Mouse (Mus musculus): Measurements from ENCODE around the gene Slc9a5. TPM values are rescaled to one million over a fixed set of nuclear protein-coding genes. Genes with fewer than 3 reads are reported as not detected.

The Slc9a5 gene
- polyA plus RNA-seq, 1 experiment = 1.9 TPM

DNA sequence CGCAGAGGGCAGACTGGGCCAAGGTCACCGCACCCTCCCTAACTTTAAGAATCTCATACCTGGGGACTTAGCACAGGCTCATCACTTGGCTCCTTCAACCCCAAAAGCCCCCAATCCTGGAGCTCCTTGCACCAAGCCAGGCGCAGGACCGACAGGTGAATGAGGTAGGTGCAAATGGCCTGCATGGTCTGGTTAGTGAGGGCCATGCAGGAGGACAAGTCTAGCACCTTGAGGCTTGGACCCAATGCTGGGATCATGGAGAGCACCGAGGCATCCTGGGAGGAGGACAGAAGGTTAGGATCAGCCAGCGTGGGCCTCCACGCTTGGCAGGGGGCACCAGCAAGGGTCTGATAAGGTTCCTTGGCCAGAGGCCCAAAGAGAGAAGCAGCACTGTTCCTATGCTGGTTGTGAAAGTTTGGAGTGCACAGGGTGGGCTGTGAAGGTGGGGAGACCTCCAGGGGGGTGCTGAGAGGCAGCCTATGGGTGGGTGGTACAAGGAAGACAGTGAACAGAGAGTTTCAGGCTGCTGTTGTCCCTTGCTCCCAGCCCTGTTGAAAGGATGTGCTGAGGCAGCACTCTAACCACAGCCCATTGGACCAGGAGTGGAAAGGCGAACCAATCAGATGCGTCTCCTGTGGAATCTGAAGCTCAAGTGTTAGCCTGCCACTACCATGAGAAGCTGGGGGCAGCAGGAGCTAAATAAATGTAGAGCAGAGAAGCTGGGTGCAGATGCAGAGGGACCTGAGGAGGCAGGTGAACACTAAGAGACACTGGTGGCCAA lies 34.8 kb upstream of the Slc9a5 start:
- 90% methylated on average over 9 of the region's 9 CpGs for WGBS
- TF ChIP-seq POLR2A (IDR thresholded peaks at IDR 0.05; ENCODE audit: low read depth, low read length) (no peak), CTCF (conservative IDR thresholded peaks at IDR 0.05; ENCODE audit: insufficient read depth, insufficient read length, low read depth, low read length) (no peak)
- Histone ChIP-seq H3K27me3 (replicated peaks; ENCODE audit: control insufficient read depth, insufficient read depth, low read length) (no peaks in the 10 kb centered on the region), H3K4me3 (ENCODE audit: insufficient read depth, low read depth, low read length) (no peak overlapping the region), H3K27ac (ENCODE audit: insufficient read depth, low read depth, low read length) (no peak overlapping the region), H3K36me3 (ENCODE audit: control insufficient read depth, insufficient read depth, low read length) (no peaks in the 10 kb centered on the region), H3K4me1 (ENCODE audit: control insufficient read depth, insufficient read depth, low read length) (no peaks in the 10 kb centered on the region)
- no peak for DNase-seq

DNA sequence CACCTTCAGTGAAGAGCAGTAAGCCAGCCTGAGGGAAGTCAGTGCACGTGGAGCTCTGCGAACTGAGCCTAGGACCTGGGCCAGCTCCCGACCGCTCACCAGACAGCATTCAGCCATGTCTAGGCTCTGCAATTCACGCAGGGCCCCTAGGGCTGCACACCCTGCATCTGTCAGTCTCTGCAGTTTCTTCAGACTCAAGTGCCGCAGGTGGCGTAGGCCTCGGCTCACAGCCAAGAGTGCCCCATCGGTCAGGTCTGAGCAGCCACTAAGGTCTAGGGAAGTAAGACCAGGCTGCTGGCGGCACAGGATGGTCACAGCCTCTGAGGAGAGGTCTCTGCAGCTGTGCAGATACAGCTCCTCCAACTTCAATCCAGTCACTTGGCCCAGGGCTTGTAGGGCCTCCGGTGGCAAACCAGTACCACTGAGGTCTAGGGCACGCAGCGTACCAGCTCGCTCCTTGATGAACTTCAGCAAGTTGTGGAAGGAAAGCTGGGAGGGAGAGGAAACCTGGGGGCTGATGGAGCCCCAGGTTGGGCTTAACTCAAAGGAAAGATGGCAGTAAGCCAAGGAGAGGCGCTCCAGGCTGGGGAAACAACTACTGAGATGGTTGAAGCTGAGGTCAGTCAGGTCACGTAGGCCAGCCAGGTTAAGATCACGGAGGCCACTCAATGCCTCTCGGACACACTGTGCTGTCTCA lies 33.4 kb upstream of the Slc9a5 start:
- no peak for DNase-seq
- no peaks in the 10 kb centered on the region for H3K27me3 ChIP-seq (replicated peaks; ENCODE audit: control insufficient read depth, insufficient read depth, low read length)
- no peak overlapping the region for H3K4me3 ChIP-seq (ENCODE audit: insufficient read depth, low read depth, low read length)
- TF ChIP-seq CTCF (conservative IDR thresholded peaks at IDR 0.05; ENCODE audit: insufficient read depth, insufficient read length, low read depth, low read length) (no peak), POLR2A (IDR thresholded peaks at IDR 0.05; ENCODE audit: low read depth, low read length) (no peak)
- WGBS = 87% methylated on average over 18 of the region's 18 CpGs
- H3K4me1 ChIP-seq (ENCODE audit: control insufficient read depth, insufficient read depth, low read length) = no peaks in the 10 kb centered on the region
- H3K27ac ChIP-seq (ENCODE audit: insufficient read depth, low read depth, low read length) = no peak overlapping the region
- H3K36me3 ChIP-seq (ENCODE audit: control insufficient read depth, insufficient read depth, low read length) = no peaks in the 10 kb centered on the region

DNA sequence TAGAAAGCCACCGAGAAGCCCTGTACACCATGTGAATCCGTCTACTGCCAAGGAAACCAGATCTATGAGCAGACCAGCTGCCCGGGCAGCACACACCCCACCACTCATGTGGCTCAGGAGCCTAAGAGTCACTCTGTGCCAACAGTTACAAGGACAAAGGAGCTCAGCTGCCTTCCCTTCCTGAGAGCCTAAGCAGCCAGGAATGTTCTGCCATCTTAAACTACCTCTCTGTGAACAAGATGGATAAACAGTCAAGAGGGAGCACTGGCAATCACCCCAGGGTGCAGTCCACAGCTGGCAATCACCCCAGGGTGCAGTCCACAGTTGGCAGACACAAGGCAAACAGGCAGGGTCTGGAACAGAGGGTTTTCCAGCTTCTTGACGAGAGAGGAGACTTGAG lies 30.7 kb upstream of the Slc9a5 start:
- H3K27ac ChIP-seq (ENCODE audit: insufficient read depth, low read depth, low read length) = no peak overlapping the region
- TF ChIP-seq CTCF (conservative IDR thresholded peaks at IDR 0.05; ENCODE audit: insufficient read depth, insufficient read length, low read depth, low read length) = no peak
- no peak for TF ChIP-seq POLR2A (IDR thresholded peaks at IDR 0.05; ENCODE audit: low read depth, low read length)
- H3K36me3 ChIP-seq (ENCODE audit: control insufficient read depth, insufficient read depth, low read length) = no peaks in the 10 kb centered on the region
- H3K4me3 ChIP-seq (ENCODE audit: insufficient read depth, low read depth, low read length) = no peak overlapping the region
- DNase-seq = no peak
- no peaks in the 10 kb centered on the region for H3K27me3 ChIP-seq (replicated peaks; ENCODE audit: control insufficient read depth, insufficient read depth, low read length)
- WGBS = 91% methylated on average over 4 of the region's 4 CpGs
- H3K4me1 ChIP-seq (ENCODE audit: control insufficient read depth, insufficient read depth, low read length) = no peaks in the 10 kb centered on the region

DNA sequence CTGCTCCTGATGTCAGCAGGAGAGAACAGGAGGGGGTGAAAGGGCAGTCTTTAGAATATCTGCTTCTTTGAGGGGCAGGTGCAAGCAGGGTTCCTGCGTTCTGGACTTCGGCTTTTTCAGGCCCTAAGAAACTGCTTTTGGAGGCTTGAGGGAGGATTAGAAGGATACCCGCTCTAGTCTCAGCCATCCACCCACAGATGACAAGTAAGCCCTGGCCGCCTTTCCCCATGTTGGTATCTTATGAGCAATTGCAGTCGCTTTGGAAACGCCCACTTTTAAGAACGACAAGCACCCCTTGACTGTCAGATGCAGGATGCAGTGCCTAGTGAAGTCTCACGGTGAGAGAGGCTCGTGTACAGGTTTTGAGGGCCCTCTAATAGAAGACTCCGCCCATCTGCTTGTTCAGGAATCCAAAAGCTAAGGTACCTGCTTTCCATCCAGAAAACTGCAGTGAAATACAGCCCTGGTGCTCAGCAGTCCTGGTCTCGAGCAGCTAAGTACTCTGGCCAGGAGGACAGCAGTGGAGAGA lies 29.9 kb upstream of the Slc9a5 start:
- DNase-seq = no peak
- 89% methylated on average over 11 of the region's 11 CpGs for WGBS
- no peak for TF ChIP-seq CTCF (conservative IDR thresholded peaks at IDR 0.05; ENCODE audit: insufficient read depth, insufficient read length, low read depth, low read length)
- no peak for TF ChIP-seq POLR2A (IDR thresholded peaks at IDR 0.05; ENCODE audit: low read depth, low read length)

DNA sequence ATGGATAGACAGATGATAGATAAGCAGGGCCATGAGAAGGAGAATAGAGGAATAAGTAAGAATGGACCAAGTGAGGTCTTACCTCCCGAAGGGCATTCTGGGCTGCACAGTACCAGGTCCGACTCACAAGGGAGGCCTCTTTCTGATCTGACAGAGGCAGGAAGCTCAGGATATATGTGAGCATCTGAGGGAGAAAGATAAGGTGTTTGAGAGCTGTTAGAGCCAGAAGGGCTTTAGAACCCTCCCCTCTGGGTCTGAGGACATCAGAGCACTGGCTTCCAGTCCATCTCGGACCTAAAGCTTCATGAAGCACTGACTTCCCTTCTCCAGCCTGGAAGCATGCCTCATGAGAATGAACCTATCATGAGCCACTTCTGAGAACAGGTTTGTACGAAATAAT lies 25.5 kb upstream of the Slc9a5 start:
- Histone ChIP-seq H3K4me1 (ENCODE audit: control insufficient read depth, insufficient read depth, low read length) (peaks cover 11% of the 10 kb centered on the region), H3K27ac (ENCODE audit: insufficient read depth, low read depth, low read length) (no peak overlapping the region), H3K36me3 (ENCODE audit: control insufficient read depth, insufficient read depth, low read length) (no peaks in the 10 kb centered on the region; the same call in 1 of the 2 replicates), H3K4me3 (ENCODE audit: insufficient read depth, low read depth, low read length) (no peak overlapping the region), H3K27me3 (replicated peaks; ENCODE audit: control insufficient read depth, insufficient read depth, low read length) (no peaks in the 10 kb centered on the region)
- TF ChIP-seq POLR2A (IDR thresholded peaks at IDR 0.05; ENCODE audit: low read depth, low read length) = no peak
- TF ChIP-seq CTCF (conservative IDR thresholded peaks at IDR 0.05; ENCODE audit: insufficient read depth, insufficient read length, low read depth, low read length) = no peak
- 85% methylated on average over 4 of the region's 4 CpGs for WGBS
- DNase-seq = no peak

More for the DNA sequence above, 29.9 kb upstream of the Slc9a5 start:
- Histone ChIP-seq H3K4me1 (ENCODE audit: control insufficient read depth, insufficient read depth, low read length) (no peaks in the 10 kb centered on the region), H3K27ac (ENCODE audit: insufficient read depth, low read depth, low read length) (no peak overlapping the region), H3K4me3 (ENCODE audit: insufficient read depth, low read depth, low read length) (no peak overlapping the region), H3K27me3 (replicated peaks; ENCODE audit: control insufficient read depth, insufficient read depth, low read length) (no peaks in the 10 kb centered on the region), H3K36me3 (ENCODE audit: control insufficient read depth, insufficient read depth, low read length) (no peaks in the 10 kb centered on the region)

DNA sequence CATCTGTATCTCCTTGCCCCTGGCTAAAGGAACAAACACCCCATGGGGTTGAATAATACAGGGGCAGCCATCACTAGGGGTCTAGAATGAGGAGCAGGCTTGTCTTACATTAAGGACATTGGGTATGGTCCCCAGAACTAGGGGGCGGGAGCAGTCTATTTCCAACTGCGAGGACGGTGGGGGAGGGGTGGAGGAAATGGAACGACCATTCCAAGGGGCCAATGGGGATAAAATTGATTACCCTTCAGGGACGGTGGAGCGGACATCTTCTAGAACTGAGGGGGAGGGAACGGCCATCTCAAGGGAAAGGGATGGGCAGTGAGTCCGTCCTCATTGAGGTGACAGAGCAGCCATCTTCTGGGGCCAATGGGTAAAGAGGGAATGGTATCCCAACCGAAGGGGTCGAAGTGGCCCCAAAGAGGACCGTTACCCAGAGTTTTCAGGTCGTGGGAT lies 23.0 kb upstream of the Slc9a5 start:
- H3K36me3 ChIP-seq (ENCODE audit: control insufficient read depth, insufficient read depth, low read length) = peaks cover 5% of the 10 kb centered on the region
- H3K4me3 ChIP-seq (ENCODE audit: insufficient read depth, low read depth, low read length) = peak overlapping the region; percentile 94
- peaks cover 15% of the 10 kb centered on the region for H3K4me1 ChIP-seq (ENCODE audit: control insufficient read depth, insufficient read depth, low read length)
- under 1% methylated on average over 12 of the region's 12 CpGs for WGBS
- no peak for TF ChIP-seq CTCF (conservative IDR thresholded peaks at IDR 0.05; ENCODE audit: insufficient read depth, insufficient read length, low read depth, low read length)
- TF ChIP-seq POLR2A (IDR thresholded peaks at IDR 0.05; ENCODE audit: low read depth, low read length) = no peak
- DNase-seq = no peak
- no peaks in the 10 kb centered on the region for H3K27me3 ChIP-seq (replicated peaks; ENCODE audit: control insufficient read depth, insufficient read depth, low read length)
- no peak overlapping the region for H3K27ac ChIP-seq (ENCODE audit: insufficient read depth, low read depth, low read length)

DNA sequence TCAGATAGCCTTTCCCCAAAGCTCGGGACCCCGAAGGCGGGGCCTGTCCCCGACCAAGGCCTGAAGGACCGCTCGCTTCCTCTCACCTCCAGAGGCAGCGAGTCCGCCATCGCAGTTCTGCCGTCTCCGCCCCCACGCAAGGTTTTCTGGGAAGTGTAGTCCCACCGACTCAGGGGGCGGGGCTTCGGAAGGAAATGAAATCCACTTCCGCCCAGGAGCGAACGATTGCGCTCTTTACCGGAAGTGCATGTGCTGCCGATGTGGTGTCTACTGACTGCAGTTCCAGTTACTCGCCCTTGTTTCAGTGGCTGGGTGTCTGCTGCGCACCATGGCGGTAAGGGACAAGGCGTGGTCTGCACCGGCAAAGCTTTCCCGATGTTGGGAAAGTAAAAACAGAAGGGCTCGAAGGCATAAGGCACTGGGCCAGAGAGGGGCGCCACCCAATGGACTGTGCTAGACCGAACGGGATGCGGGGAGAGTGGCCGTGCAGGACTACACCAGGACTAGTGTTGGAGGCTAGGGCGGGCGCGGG lies 22.4 kb upstream of the Slc9a5 start, which contains the start of the genes Lrrc29 and Tmem208:
TSS of gene Lrrc29 (minus strand) at position 138 of the 532 bp plus-strand sequence.
TSS of gene Tmem208 (plus strand) at position 214 of the 532 bp plus-strand sequence.
- DNase-seq = peak; percentile 98
- peaks cover 15% of the 10 kb centered on the region for H3K4me1 ChIP-seq (ENCODE audit: control insufficient read depth, insufficient read depth, low read length)
- WGBS = 1% methylated on average over 36 of the region's 36 CpGs
- peak within 1 kb of the TSS; percentile 94 for H3K4me3 ChIP-seq (ENCODE audit: insufficient read depth, low read depth, low read length)
- TF ChIP-seq CTCF (conservative IDR thresholded peaks at IDR 0.05; ENCODE audit: insufficient read depth, insufficient read length, low read depth, low read length) (peak; percentile 43), POLR2A (IDR thresholded peaks at IDR 0.05; ENCODE audit: low read depth, low read length) (peak; percentile 77)
- H3K27ac ChIP-seq (ENCODE audit: insufficient read depth, low read depth, low read length) = peak within 1 kb of the TSS; percentile 58
- no peaks in the 10 kb centered on the region for H3K27me3 ChIP-seq (replicated peaks; ENCODE audit: control insufficient read depth, insufficient read depth, low read length)
- peaks cover 7% of the 10 kb centered on the region for H3K36me3 ChIP-seq (ENCODE audit: control insufficient read depth, insufficient read depth, low read length)

Data from kidney, adult 2 months (tissue).